Mouse (Mus musculus) liver, embryonic 14.5 days (tissue): ENCODE measurements around the gene Cep85l. TPM values are rescaled to one million over a fixed set of nuclear protein-coding genes. Genes with fewer than 3 reads are reported as not detected.
A peak's percentile ranks its signal among the peaks of the same experiment; 100 is the strongest.

ENCODE experiments used
- ATAC-seq: fragments of 200-750 bp; cut with Nextera tagmentation; 2 replicates; pipeline ENCODE4 v1.8.0; 2017; ENCODE audit warnings: moderate number of reproducible peaks, mild to moderate bottlenecking, moderate library complexity; ENCODE audit not compliant: insufficient read depth
- DNase-seq, 3 experiments: peaks; one replicate each; pipeline ENCODE4 v3.0.0-alpha.2; 2012 to 2013; ENCODE audit warnings: low read depth in 3 of 3, low spot score in 3 of 3
- H3K27ac ChIP-seq: fragments of 300-500 bp; sonication (generic); 2 replicates; pipeline ENCODE4 v1.5.1; 2014; ENCODE audit warnings: moderate library complexity, mild to moderate bottlenecking, control low read depth, inconsistent platforms
- H3K27me3 ChIP-seq: fragments of 300-500 bp; sonication (generic); 2 replicates; pipeline ENCODE4 v1.6.1; 2014; ENCODE audit warnings: mild to moderate bottlenecking, low read length, moderate library complexity; ENCODE audit not compliant: control insufficient read depth, insufficient read depth
- H3K36me3 ChIP-seq: fragments of 300-500 bp; sonication (generic); replicated peaks from 2 replicates; pipeline ENCODE4 v1.6.1; 2014; ENCODE audit warnings: low read depth; ENCODE audit not compliant: control insufficient read depth, insufficient read depth
- H3K4me1 ChIP-seq, 2 experiments: fragments of 200-500 bp in 1 of 2; fragments of 300-500 bp in 1 of 2; sonication (generic) in 1 of 2; replicated peaks; 2 replicates each; pipeline ENCODE4 v1.6.1; 2012 to 2014; ENCODE audit warnings: antibody characterized with exemption in 1 of 2, inconsistent platforms in 1 of 2, low read length in 1 of 2; ENCODE audit not compliant: control insufficient read depth in 2 of 2, insufficient read depth in 2 of 2
- H3K4me2 ChIP-seq: fragments of 300-500 bp; sonication (generic); 2 replicates; pipeline ENCODE4 v1.6.1; 2014; ENCODE audit warnings: low read depth, mild to moderate bottlenecking, control low read depth, moderate library complexity
- H3K4me3 ChIP-seq, 2 experiments: fragments of 200-500 bp in 1 of 2; fragments of 300-500 bp in 1 of 2; sonication (generic) in 1 of 2; 2 replicates each; pipeline ENCODE4 v1.5.1; 2012 to 2014; ENCODE audit warnings: low read depth in 2 of 2, low read length in 2 of 2, mild to moderate bottlenecking in 2 of 2, control low read depth in 1 of 2, inconsistent platforms in 1 of 2, moderate library complexity in 1 of 2; ENCODE audit not compliant: insufficient read depth in 1 of 2
- H3K9ac ChIP-seq: fragments of 300-500 bp; sonication (generic); replicated peaks from 2 replicates; pipeline ENCODE4 v1.6.1; 2014; ENCODE audit warnings: mild to moderate bottlenecking, control low read depth, moderate library complexity
- H3K9me3 ChIP-seq: fragments of 300-500 bp; sonication (generic); 2 replicates; pipeline ENCODE4 v1.6.1; 2016; ENCODE audit warnings: low read length, mixed read lengths; ENCODE audit not compliant: control insufficient read depth
- CTCF ChIP-seq: IDR thresholded peaks from 2 replicates; pipeline ENCODE4 v1.5.1; 2016; ENCODE audit warnings: antibody characterized with exemption, low read depth, control low read depth
- EP300 ChIP-seq: IDR thresholded peaks from 2 replicates; pipeline ENCODE4 v1.6.1; 2016; ENCODE audit warnings: antibody characterized with exemption, low read depth
- WGBS: fragments of 180-500 bp; shearing (Covaris S2); extraction: QIAGEN DNeasy Blood & Tissue Kit; methylation state at CpG from one replicate; pipeline ENCODE4 v1.1.7; 2014; ENCODE audit not compliant: insufficient replicate concordance; 5-methylcytosine and 5-hydroxymethylcytosine counted together
- polyA plus RNA-seq, 2 experiments: library from polyadenylated mRNA; depleted of rRNA in 1 of 2; stranded (reverse) in 1 of 2; unstranded in 1 of 2; fragments of >200 nt; fragmentation: Nextera tagmentation in 1 of 2; extraction: Ambion mirVana in 1 of 2; gene quantifications; 2 replicates each; pipeline versions ENCODE4 v1.2.1 to v1.2.3; 2012 to 2014

Gene Cep85l
- polyA plus RNA-seq, 2 experiments: 1.2 to 1.8 TPM

- TF ChIP-seq CTCF (no peak), EP300 (no peak)
- H3K36me3 ChIP-seq: no peaks in the 10 kb centered on the region
- WGBS: 52% methylated on average over 4 of the region's 4 CpGs
Measured at GRCm38 (mm10) chr10:53407422-53407821, 27.7 kb upstream of the Cep85l start.

GRCm38 (mm10) chr10:53406845-53407244, 27.1 kb upstream of the Cep85l start:
- no peaks in the 10 kb centered on the region for H3K27me3 ChIP-seq
- TF ChIP-seq CTCF (no peak), EP300 (no peak)
- H3K36me3 ChIP-seq: no peaks in the 10 kb centered on the region
- WGBS: 64% methylated on average over 2 of the region's 2 CpGs
- no peaks in the 10 kb centered on the region for H3K9me3 ChIP-seq
- no peak overlapping the region for H3K4me3 ChIP-seq
- H3K27ac ChIP-seq: no peak overlapping the region
- no peak overlapping the region for H3K9ac ChIP-seq
- no peak overlapping the region for H3K4me2 ChIP-seq
- no peak for DNase-seq
- no peak for ATAC-seq
- H3K4me1 ChIP-seq: no peaks in the 10 kb centered on the region

More at GRCm38 (mm10) chr10:53407422-53407821, 27.7 kb upstream of the Cep85l start:
- Histone ChIP-seq H3K27ac (no peak overlapping the region), H3K9me3 (no peaks in the 10 kb centered on the region), H3K9ac (no peak overlapping the region), H3K4me2 (no peak overlapping the region), H3K4me1 (no peaks in the 10 kb centered on the region), H3K27me3 (no peaks in the 10 kb centered on the region), H3K4me3 (no peak overlapping the region)
- ATAC-seq: no peak
- peak in 1 of 3 experiments; percentile 20 for DNase-seq

GRCm38 (mm10) chr10:53402293-53402692, 22.5 kb upstream of the Cep85l start:
- no peak for ATAC-seq
- Histone ChIP-seq H3K4me3 (no peak overlapping the region), H3K9ac (no peak overlapping the region), H3K4me1 (no peaks in the 10 kb centered on the region), H3K36me3 (no peaks in the 10 kb centered on the region), H3K4me2 (no peak overlapping the region), H3K27ac (no peak overlapping the region), H3K9me3 (no peaks in the 10 kb centered on the region), H3K27me3 (no peaks in the 10 kb centered on the region)
- DNase-seq: no peak
- TF ChIP-seq EP300: no peak

DNA sequence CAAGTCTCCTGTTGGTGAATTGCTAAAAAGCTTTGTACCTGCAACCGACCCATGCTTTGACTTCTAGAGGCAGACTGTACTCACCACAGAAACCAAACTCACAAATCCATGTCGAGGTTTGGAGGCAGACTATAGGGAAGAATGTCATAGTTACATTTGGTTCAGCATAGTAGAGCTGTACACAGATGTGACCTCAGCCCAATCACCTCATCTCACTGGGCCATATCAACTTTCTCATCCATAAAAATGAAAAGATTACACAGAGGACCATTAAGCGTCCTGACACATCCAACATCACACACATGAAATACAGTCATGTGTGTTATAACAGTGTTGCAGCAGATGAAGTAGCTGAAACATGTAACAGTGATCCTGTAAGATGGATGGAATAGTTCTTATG, 19.3 kb upstream of the Cep85l start:
- Histone ChIP-seq H3K9ac (no peak overlapping the region), H3K4me2 (no peak overlapping the region), H3K27ac (no peak overlapping the region), H3K9me3 (no peaks in the 10 kb centered on the region), H3K4me3 (no peak overlapping the region), H3K27me3 (no peaks in the 10 kb centered on the region), H3K4me1 (no peaks in the 10 kb centered on the region), H3K36me3 (no peaks in the 10 kb centered on the region)
- 44% methylated on average over 3 of the region's 3 CpGs for WGBS
- ATAC-seq (no peak), DNase-seq (no peak)
- TF ChIP-seq EP300 (no peak), CTCF (no peak)

- no peaks in the 10 kb centered on the region for H3K36me3 ChIP-seq
- no peaks in the 10 kb centered on the region for H3K4me1 ChIP-seq
- no peaks in the 10 kb centered on the region for H3K9me3 ChIP-seq
- 8% methylated on average over 9 of the region's 9 CpGs for WGBS
- DNase-seq (no peak), ATAC-seq (no peak)
- no peak overlapping the region for H3K27ac ChIP-seq
- H3K9ac ChIP-seq: no peak overlapping the region; the same call in 1 of the 2 replicates
- TF ChIP-seq EP300: no peak
- no peak for TF ChIP-seq CTCF
- peak overlapping the region; percentile 3 to 15; a peak in 1 of 4 replicates for H3K4me3 ChIP-seq
- H3K4me2 ChIP-seq: peak overlapping the region; percentile 40; the same call in 1 of the 2 replicates
- no peaks in the 10 kb centered on the region for H3K27me3 ChIP-seq
Measured at GRCm38 (mm10) chr10:53398540-53398902, 18.8 kb upstream of the Cep85l start.
